Mouse (Mus musculus) neural tube, embryonic 14.5 days (tissue): Measurements from ENCODE around the gene Arhgap15. TPM values are rescaled to one million over a fixed set of nuclear protein-coding genes. Genes with fewer than 3 reads are reported as not detected.

Experiments
- ATAC-seq: fragments of 200-750 bp; cut with Nextera tagmentation; 2 replicates; pipeline ENCODE4 v1.8.0; 2017; ENCODE audit warnings: low read depth, mild to moderate bottlenecking, moderate TSS enrichment, moderate library complexity
- H3K27ac ChIP-seq: fragments of 300-500 bp; sonication (generic); 2 replicates; pipeline ENCODE4 v1.5.1; 2014; ENCODE audit warnings: low read depth, mild to moderate bottlenecking, control low read depth, low read length, moderate library complexity, mixed read lengths
- H3K27me3 ChIP-seq: fragments of 300-500 bp; sonication (generic); 2 replicates; pipeline ENCODE4 v1.6.1; 2014; ENCODE audit warnings: low read length; ENCODE audit not compliant: control insufficient read depth, insufficient read depth
- H3K36me3 ChIP-seq: fragments of 300-500 bp; sonication (generic); 2 replicates; pipeline ENCODE4 v1.6.1; 2014; ENCODE audit warnings: low read length, mixed read lengths; ENCODE audit not compliant: control insufficient read depth, insufficient read depth
- H3K4me1 ChIP-seq: fragments of 300-500 bp; sonication (generic); 2 replicates; pipeline ENCODE4 v1.6.1; 2014; ENCODE audit warnings: low read length; ENCODE audit not compliant: control insufficient read depth, insufficient read depth
- H3K4me2 ChIP-seq: fragments of 300-500 bp; sonication (generic); 2 replicates; pipeline ENCODE4 v1.6.1; 2014; ENCODE audit warnings: mild to moderate bottlenecking, low read depth, low read length, control low read depth
- H3K4me3 ChIP-seq: fragments of 300-500 bp; sonication (generic); 2 replicates; pipeline ENCODE4 v1.5.1; 2014; ENCODE audit warnings: low read depth, low read length, control low read depth, mixed read lengths
- H3K9ac ChIP-seq: fragments of 300-500 bp; sonication (generic); replicated peaks from 2 replicates; pipeline ENCODE4 v1.6.1; 2014; ENCODE audit warnings: low read depth, mild to moderate bottlenecking, control low read depth, low read length, mixed read lengths
- H3K9me3 ChIP-seq: fragments of 300-500 bp; sonication (generic); 2 replicates; pipeline ENCODE4 v1.6.1; 2016; ENCODE audit warnings: low read length; ENCODE audit not compliant: control insufficient read depth
- WGBS: fragments of 180-500 bp; shearing (Covaris S2); extraction: QIAGEN DNeasy Blood & Tissue Kit; methylation state at CpG from one replicate; pipeline ENCODE4 v1.1.7; 2014; 5-methylcytosine and 5-hydroxymethylcytosine counted together
- polyA plus RNA-seq: library from polyadenylated mRNA; unstranded; fragments of >200 nt; fragmentation: Nextera tagmentation; extraction: Ambion mirVana; gene quantifications from 2 replicates; pipeline ENCODE4 v1.2.1, GENCODE M21; 2014

Gene Arhgap15
- polyA plus RNA-seq, 1 experiment from 2014 or later, result 3.8 TPM

DNA sequence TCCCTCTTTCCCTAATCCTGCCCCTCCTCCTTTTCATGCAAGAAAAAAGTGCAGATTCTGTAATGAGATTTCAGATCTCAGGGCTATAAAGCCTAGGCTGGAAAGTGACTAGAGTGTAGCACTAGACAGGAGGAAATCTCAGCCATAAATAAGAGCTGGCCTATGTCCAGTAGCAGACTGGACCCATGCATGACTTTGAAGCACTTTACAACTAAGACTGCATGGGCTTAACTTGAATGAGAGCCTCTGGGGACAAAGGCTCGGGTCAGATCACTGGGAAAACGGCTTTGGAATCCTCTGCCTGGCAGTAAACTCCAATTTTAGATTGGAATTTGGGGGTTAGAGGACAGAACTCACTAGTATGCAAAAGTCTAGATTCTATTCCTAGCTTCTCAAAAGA is 585.9 kb downstream of the Arhgap15 start:
- no peak overlapping the region for H3K9ac ChIP-seq
- H3K27me3 ChIP-seq, result no peaks in the 10 kb centered on the region
- H3K27ac ChIP-seq, result no peak overlapping the region
- no peaks in the 10 kb centered on the region for H3K9me3 ChIP-seq
- H3K4me3 ChIP-seq, result no peak overlapping the region
- ATAC-seq, result no peak
- H3K36me3 ChIP-seq, result no peaks in the 10 kb centered on the region
- no peak overlapping the region for H3K4me2 ChIP-seq
- WGBS, result 27% methylated on average over 2 of the region's 2 CpGs
- no peaks in the 10 kb centered on the region for H3K4me1 ChIP-seq

DNA sequence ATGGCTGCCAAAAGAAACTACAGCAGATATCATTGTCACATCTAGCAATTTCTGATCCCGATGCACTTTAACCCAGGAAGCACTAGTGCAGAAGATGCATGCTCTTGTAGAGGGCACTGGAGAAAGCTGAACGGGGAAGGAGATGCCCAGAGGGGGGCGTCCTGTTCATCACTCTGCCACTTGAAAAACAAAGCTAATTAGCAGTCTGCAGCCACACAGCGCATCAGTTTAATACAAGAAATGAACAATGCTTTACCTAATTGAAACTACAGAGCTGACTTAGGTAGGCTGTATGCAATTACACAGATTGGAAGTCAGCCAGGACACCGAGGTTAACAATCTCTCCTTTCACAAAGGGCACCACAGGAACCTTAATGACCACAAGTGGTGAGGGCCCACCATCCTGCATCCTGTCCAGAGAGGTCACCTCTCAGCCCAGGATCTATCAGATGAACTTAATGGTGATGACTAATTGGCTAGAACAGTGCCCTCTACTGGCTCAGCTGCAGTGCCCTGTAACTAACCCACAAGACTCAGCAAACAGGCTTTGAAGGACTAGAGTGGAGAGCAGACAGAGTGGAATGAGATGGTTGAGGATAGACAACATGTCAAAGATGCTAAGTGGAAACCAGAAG is 588.2 kb downstream of the Arhgap15 start:
- no peak overlapping the region for H3K4me3 ChIP-seq
- ATAC-seq, result no peak
- no peak overlapping the region for H3K27ac ChIP-seq
- no peak overlapping the region for H3K9ac ChIP-seq
- H3K9me3 ChIP-seq, result no peaks in the 10 kb centered on the region
- no peaks in the 10 kb centered on the region for H3K36me3 ChIP-seq
- H3K4me2 ChIP-seq, result no peak overlapping the region
- WGBS, result 65% methylated on average over 5 of the region's 5 CpGs
- H3K27me3 ChIP-seq, result no peaks in the 10 kb centered on the region
- 0 out of 2 replicates have a peak, but pooled peaks cover 3% of the 10 kb centered on the region for H3K4me1 ChIP-seq

DNA sequence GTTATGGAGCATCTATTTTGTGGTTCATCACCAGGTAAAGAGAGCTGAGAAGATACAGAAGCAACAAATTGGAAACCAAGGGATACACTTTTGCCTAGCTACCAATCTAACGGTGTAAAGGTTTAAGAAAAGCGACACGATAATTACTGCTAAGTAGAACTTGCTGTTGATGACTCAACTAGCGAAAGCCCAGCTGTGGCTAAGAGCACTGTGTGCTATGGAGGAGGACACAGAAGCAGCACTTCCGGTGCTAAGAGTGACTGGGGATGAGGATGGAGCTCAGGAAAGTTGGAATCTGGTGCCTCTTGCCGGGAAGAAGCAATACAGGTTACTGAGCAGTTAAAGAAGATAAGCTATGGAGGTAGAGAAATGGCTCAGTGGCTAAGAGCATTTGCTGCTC is 589.8 kb downstream of the Arhgap15 start:
- Histone ChIP-seq H3K4me3 (no peak overlapping the region), H3K9ac (no peak overlapping the region), H3K36me3 (no peaks in the 10 kb centered on the region), H3K27ac (no peak overlapping the region), H3K4me1 (0 out of 2 replicates have a peak, but pooled peaks cover 3% of the 10 kb centered on the region), H3K4me2 (no peak overlapping the region), H3K27me3 (no peaks in the 10 kb centered on the region), H3K9me3 (no peaks in the 10 kb centered on the region)
- no peak for ATAC-seq
- WGBS, result 94% methylated on average over 6 of the region's 6 CpGs

DNA sequence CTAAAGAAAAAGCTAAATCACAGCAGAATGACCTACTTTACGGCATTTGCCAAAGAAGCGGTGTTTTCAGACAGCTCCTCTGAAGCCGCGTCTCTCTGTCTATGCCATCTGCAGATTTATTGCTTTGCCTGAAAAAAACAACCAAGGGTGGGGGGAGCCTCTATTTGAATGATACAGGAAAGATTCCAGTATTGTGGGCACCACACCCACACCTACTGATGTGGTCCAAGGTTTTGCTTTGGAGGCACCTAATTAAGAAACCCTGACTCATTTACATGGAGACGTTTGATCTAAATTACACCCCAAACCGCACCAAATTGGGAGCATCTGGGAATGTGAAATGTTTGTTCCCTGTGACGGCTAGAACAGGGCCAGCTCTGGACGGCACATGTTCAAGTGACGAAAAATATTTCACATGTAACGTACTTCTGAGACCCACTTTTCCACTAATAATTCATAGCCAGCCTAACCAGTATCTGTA is 592.5 kb downstream of the Arhgap15 start:
- Histone ChIP-seq H3K27me3 (no peaks in the 10 kb centered on the region), H3K36me3 (no peaks in the 10 kb centered on the region), H3K9ac (no peak overlapping the region), H3K27ac (no peak overlapping the region), H3K9me3 (no peaks in the 10 kb centered on the region), H3K4me3 (no peak overlapping the region), H3K4me1 (0 out of 2 replicates have a peak, but pooled peaks cover 3% of the 10 kb centered on the region), H3K4me2 (peak overlapping the region; percentile 1; the same call in 1 of the 2 replicates)
- ATAC-seq, result peak; percentile 67
- WGBS, result 18% methylated on average over 10 of the region's 10 CpGs

DNA sequence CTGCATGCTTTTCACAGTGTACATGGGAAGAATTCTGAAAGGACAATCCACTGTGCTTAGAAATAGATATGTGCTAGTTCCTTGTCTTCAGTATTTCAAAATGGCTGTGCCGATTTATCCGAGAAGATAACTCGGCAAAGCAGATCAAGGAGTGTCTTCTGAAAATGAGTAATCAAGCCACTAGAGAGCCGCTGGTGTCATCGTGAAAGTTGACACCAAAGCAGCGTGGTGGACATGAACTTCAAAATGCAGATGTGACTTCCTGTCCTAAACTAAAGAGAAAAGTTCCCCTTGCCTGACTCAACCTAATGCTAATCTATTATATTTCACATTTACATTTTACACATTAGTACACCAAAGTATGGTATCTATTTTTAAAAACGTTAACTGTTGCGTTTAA is 596.2 kb downstream of the Arhgap15 start:
- no peak for ATAC-seq
- Histone ChIP-seq H3K27ac (no peak overlapping the region), H3K36me3 (no peaks in the 10 kb centered on the region), H3K9ac (no peak overlapping the region), H3K27me3 (no peaks in the 10 kb centered on the region), H3K4me1 (0 out of 2 replicates have a peak, but pooled peaks cover 3% of the 10 kb centered on the region), H3K4me2 (no peak overlapping the region), H3K4me3 (no peak overlapping the region), H3K9me3 (no peaks in the 10 kb centered on the region)
- 96% methylated on average over 8 of the region's 8 CpGs for WGBS

- Histone ChIP-seq H3K27ac (no peak overlapping the region), H3K4me3 (no peak overlapping the region), H3K4me2 (no peak overlapping the region), H3K36me3 (no peaks in the 10 kb centered on the region), H3K27me3 (no peaks in the 10 kb centered on the region), H3K4me1 (0 out of 2 replicates have a peak, but pooled peaks cover 3% of the 10 kb centered on the region), H3K9ac (no peak overlapping the region), H3K9me3 (no peaks in the 10 kb centered on the region)
- 91% methylated on average over 5 of the region's 5 CpGs for WGBS
- ATAC-seq, result no peak
Observed at GRCm38 (mm10) chr2:44345325-44345945, 596.8 kb downstream of the Arhgap15 start.

DNA sequence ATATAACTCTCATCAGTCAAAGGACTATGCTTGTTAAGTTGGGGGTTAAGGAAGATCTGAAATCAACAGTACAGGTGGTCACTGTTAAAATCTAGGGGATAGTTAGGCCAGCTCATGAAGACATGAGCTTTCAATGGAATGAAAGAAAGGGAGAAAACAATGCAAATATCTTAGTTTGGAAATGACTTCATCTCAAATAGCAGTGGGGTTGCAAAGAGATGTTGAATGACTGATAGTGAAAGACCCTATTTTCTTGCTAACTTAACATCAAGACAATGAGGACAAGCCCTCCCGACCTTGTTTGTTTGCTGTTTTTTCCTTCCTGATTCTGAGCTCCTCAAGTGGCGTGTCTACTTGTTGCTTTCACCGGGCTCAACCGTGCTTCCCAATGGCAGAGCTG is 597.6 kb downstream of the Arhgap15 start:
- Histone ChIP-seq H3K27me3 (no peaks in the 10 kb centered on the region), H3K36me3 (no peaks in the 10 kb centered on the region), H3K27ac (no peak overlapping the region), H3K4me3 (no peak overlapping the region), H3K4me1 (0 out of 2 replicates have a peak, but pooled peaks cover under 1% of the 10 kb centered on the region), H3K9me3 (no peaks in the 10 kb centered on the region), H3K4me2 (no peak overlapping the region), H3K9ac (no peak overlapping the region)
- ATAC-seq, result no peak
- WGBS, result 84% methylated on average over 4 of the region's 4 CpGs

GRCm38 (mm10) chr2:44347781-44348180 is 599.2 kb downstream of the Arhgap15 start:
- Histone ChIP-seq H3K9ac (no peak overlapping the region), H3K4me2 (no peak overlapping the region), H3K4me1 (no peaks in the 10 kb centered on the region), H3K27me3 (no peaks in the 10 kb centered on the region), H3K36me3 (no peaks in the 10 kb centered on the region), H3K4me3 (no peak overlapping the region), H3K9me3 (no peaks in the 10 kb centered on the region), H3K27ac (no peak overlapping the region)
- WGBS, result 40% methylated on average over 5 of the region's 5 CpGs
- ATAC-seq, result no peak

DNA sequence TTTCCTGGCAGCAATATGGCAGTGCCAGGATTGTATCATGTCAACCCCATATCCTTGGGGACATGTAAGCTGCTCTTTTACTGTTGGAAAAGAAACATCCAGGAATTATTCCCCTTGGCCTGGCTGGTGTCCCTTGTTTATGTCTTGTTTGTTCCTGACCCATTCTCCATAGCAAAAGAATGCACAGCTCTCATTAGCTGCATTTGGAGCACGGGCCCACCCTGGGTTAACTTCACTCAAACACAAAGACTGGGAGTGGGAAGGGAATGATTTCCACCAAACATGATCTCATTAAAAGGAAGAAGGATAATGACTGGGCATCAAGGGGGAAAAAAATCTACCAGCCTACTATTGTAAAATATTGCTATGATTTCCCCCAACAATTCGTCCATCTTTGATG is 600.5 kb downstream of the Arhgap15 start:
- H3K27ac ChIP-seq, result no peak overlapping the region
- H3K4me3 ChIP-seq, result no peak overlapping the region
- no peaks in the 10 kb centered on the region for H3K36me3 ChIP-seq
- H3K9me3 ChIP-seq, result no peaks in the 10 kb centered on the region
- no peak overlapping the region for H3K9ac ChIP-seq
- no peaks in the 10 kb centered on the region for H3K4me1 ChIP-seq
- no peaks in the 10 kb centered on the region for H3K27me3 ChIP-seq
- no peak for ATAC-seq
- H3K4me2 ChIP-seq, result no peak overlapping the region
- 86% methylated on average over 2 of the region's 2 CpGs for WGBS
